Mouse (Mus musculus) spleen, postnatal 36 days (tissue): ENCODE data around the gene Akr1cl.

Experiments used
- DNase-seq, 2 experiments: peaks; one replicate each; pipeline ENCODE4 v3.0.0; 2022; ENCODE audit warnings: low spot score in 2 of 2, mixed read lengths in 1 of 2

Gene Akr1cl

GRCm38 (mm10) chr1:64988176-64988575 is 44.4 kb downstream of the Akr1cl start:
- no peak for DNase-seq

GRCm38 (mm10) chr1:64986120-64986519 is 46.4 kb downstream of the Akr1cl start:
- DNase-seq = peak; percentile 63 to 71

- no peak for DNase-seq
Observed at GRCm38 (mm10) chr1:64983247-64983646, 49.3 kb downstream of the Akr1cl start.

GRCm38 (mm10) chr1:64978321-64978799 is 54.2 kb downstream of the Akr1cl start:
- DNase-seq = no peak

GRCm38 (mm10) chr1:64975346-64975745 is 57.2 kb downstream of the Akr1cl start:
- no peak for DNase-seq

- DNase-seq = no peak
Observed at GRCm38 (mm10) chr1:64970685-64971084, 61.9 kb downstream of the Akr1cl start.
